In genomic region chr5:54059998-54060397, GRCm38 (mm10) we compare ENCODE assay signal across 14 mouse cellular contexts.
DNase-seq lines count a peak whose midpoint lies in the region; ATAC-seq and TF ChIP-seq lines count a peak whose summit lies in the region.
"Had no signal": no experiment of that assay in that cellular context is flagged by ENCODE, and none has a peak within 500 bp of the region (broad histone marks: within the 10 kb centered on the region; RNA-seq: fewer than 3 reads in every experiment).

No protein-coding gene starts in this region.

- peak; percentile 98 for ATAC-seq in G1E (ENCODE audit: extremely low read depth, insufficient number of reproducible peaks, low FRiP score, poor library complexity, severe bottlenecking)
- peak; percentile 44; the same call in 1 of the 2 replicates for ATAC-seq in liver, embryonic 15.5 days (ENCODE audit: insufficient read depth)

- WGBS in liver, embryonic 15.5 days (ENCODE audit: insufficient replicate concordance), result 28% methylated on average over 6 of the region's 6 CpGs
- 76% methylated on average over 6 of the region's 6 CpGs for WGBS in heart, embryonic 10.5 days

- H3K4me2 ChIP-seq in liver, embryonic 15.5 days, result no peak overlapping the region

- H3K36me3 ChIP-seq in G1E (replicated peaks), result peaks cover 34% of the 10 kb centered on the region
- no peaks in the 10 kb centered on the region for H3K36me3 ChIP-seq in liver, embryonic 15.5 days (replicated peaks)
- peaks cover 7% of the 10 kb centered on the region; the same call in 1 of the 2 replicates for H3K36me3 ChIP-seq in heart, embryonic 10.5 days

- no peak overlapping the region; the same call in 1 of the 2 replicates for H3K4me3 ChIP-seq in G1E (ENCODE audit: low read depth, low read length)
- no peak overlapping the region for H3K4me3 ChIP-seq in liver, embryonic 15.5 days (replicated peaks)
- no peak overlapping the region for H3K4me3 ChIP-seq in heart, embryonic 10.5 days
- H3K4me3 ChIP-seq: forebrain, embryonic 10.5 days had no signal

- peaks cover 33% of the 10 kb centered on the region for H3K4me1 ChIP-seq in G1E (ENCODE audit: insufficient read depth, low read depth, low read length)
- H3K4me1 ChIP-seq in liver, embryonic 15.5 days (replicated peaks), result peaks cover 5% of the 10 kb centered on the region; the same call in 1 of the 2 replicates
- H3K4me1 ChIP-seq in heart, embryonic 10.5 days, result no peaks in the 10 kb centered on the region
- H3K4me1 ChIP-seq: forebrain, embryonic 10.5 days had no signal

- DNase-seq in CD4-positive, CD25-positive, alpha-beta regulatory T cell, adult 2 months (ENCODE audit: low read depth, low spot score), result peak; percentile 44
- DNase-seq in G1E (ENCODE audit: low spot score), result peak; percentile 23
- DNase-seq in cerebellum, postnatal 14 days, result peak; percentile 24 to 67
- DNase-seq in heart, embryonic 10.5 days (ENCODE audit: low spot score), result no peak
- DNase-seq in ovary, adult 18-20 months (ENCODE audit: low spot score), result no peak
- DNase-seq in kidney, postnatal 14 days, result no peak
- DNase-seq: adrenal gland, postnatal 25 days; gastrocnemius, postnatal 36 days; heart, postnatal 10 days; kidney, adult 18-20 months; layer of hippocampus, adult 9-11 months; thymus, postnatal 25 days had no signal

- no peak overlapping the region for H3K9ac ChIP-seq in liver, embryonic 15.5 days

- no peaks in the 10 kb centered on the region for H3K27me3 ChIP-seq in G1E (ENCODE audit: insufficient read depth, low read length)
- H3K27me3 ChIP-seq in liver, embryonic 15.5 days, result no peaks in the 10 kb centered on the region
- no peaks in the 10 kb centered on the region for H3K27me3 ChIP-seq in heart, embryonic 10.5 days (ENCODE audit: insufficient read depth, poor library complexity, severe bottlenecking)

- TF ChIP-seq CTCF in G1E (IDR thresholded peaks at IDR 0.05; ENCODE audit: low read depth, low read length), result no peak

- H3K9me3 ChIP-seq in G1E (replicated peaks), result no peaks in the 10 kb centered on the region
- H3K9me3 ChIP-seq in liver, embryonic 15.5 days (replicated peaks), result no peaks in the 10 kb centered on the region
- H3K9me3 ChIP-seq in heart, embryonic 10.5 days, result no peaks in the 10 kb centered on the region
- H3K9me3 ChIP-seq: forebrain, embryonic 10.5 days had no signal

- H3K27ac ChIP-seq in liver, embryonic 15.5 days (replicated peaks), result no peak overlapping the region
- no peak overlapping the region for H3K27ac ChIP-seq in heart, embryonic 10.5 days
- H3K27ac ChIP-seq: forebrain, embryonic 10.5 days had no signal

Comparison
In these comparisons a context has a peak if more than half of its experiments do, and no peak if none do; other contexts are left out.
1. DNase-seq: peak in CD4-positive, CD25-positive, alpha-beta regulatory T cell, adult 2 months (single experiment), G1E (single experiment) and cerebellum, postnatal 14 days (2 of 2); none in heart, embryonic 10.5 days (single experiment), ovary, adult 18-20 months (single experiment) and kidney, postnatal 14 days (single experiment).